Mouse (Mus musculus) ES-E14 (cell line): ENCODE results near the gene Cdc42bpg. TPM values are rescaled to one million over a fixed set of nuclear protein-coding genes. Genes with fewer than 3 reads are reported as not detected.

ENCODE experiments used
- DNase-seq: peaks from one replicate; pipeline ENCODE4 v3.0.0-alpha.2; 2013; ENCODE audit warnings: low read depth, low spot score
- H3K27ac ChIP-seq: 2 replicates; pipeline ENCODE4 v1.5.1; 2012; ENCODE audit warnings: low read depth, mild to moderate bottlenecking, low read length, moderate library complexity, mixed read lengths; ENCODE audit not compliant: poor library complexity, insufficient read depth, severe bottlenecking
- H3K36me3 ChIP-seq: 2 replicates; pipeline ENCODE4 v1.6.1; 2012; ENCODE audit warnings: mild to moderate bottlenecking, low read length, moderate library complexity, mixed read lengths; ENCODE audit not compliant: control insufficient read depth, poor library complexity, insufficient read depth, severe bottlenecking
- H3K4me1 ChIP-seq, 2 experiments: fragments of 150-350 bp in 1 of 2; sonication (generic) in 1 of 2; 2 replicates each; pipeline ENCODE4 v1.6.1; 2012; ENCODE audit warnings: low read length in 2 of 2, mild to moderate bottlenecking in 1 of 2, mixed read lengths in 1 of 2; ENCODE audit not compliant: control insufficient read depth in 2 of 2, insufficient read depth in 2 of 2, poor library complexity in 1 of 2
- H3K4me3 ChIP-seq, 2 experiments: fragments of 150-350 bp in 1 of 2; sonication (generic) in 1 of 2; 2 replicates each; pipeline ENCODE4 v1.5.1; 2012; ENCODE audit warnings: low read length in 2 of 2, low read depth in 1 of 2, mild to moderate bottlenecking in 1 of 2, mixed read lengths in 1 of 2; ENCODE audit not compliant: insufficient read depth in 1 of 2, poor library complexity in 1 of 2, severe bottlenecking in 1 of 2
- H3K9ac ChIP-seq: 2 replicates; pipeline ENCODE4 v1.6.1; 2012; ENCODE audit warnings: low read depth, mild to moderate bottlenecking, low read length, mixed read lengths; ENCODE audit not compliant: poor library complexity, insufficient read depth, severe bottlenecking
- H3K9me3 ChIP-seq: fragments of 150-350 bp; sonication (generic); 2 replicates; pipeline ENCODE4 v1.6.1; 2012; ENCODE audit warnings: low read depth, mild to moderate bottlenecking, low read length; ENCODE audit not compliant: control insufficient read depth, insufficient read depth
- CHD2 ChIP-seq: IDR thresholded peaks from 2 replicates; pipeline ENCODE4 v1.6.1; 2014; ENCODE audit warnings: mild to moderate bottlenecking, low read depth, low read length, inconsistent platforms
- HCFC1 ChIP-seq: IDR thresholded peaks from 2 replicates; pipeline ENCODE4 v1.6.1; 2012; ENCODE audit warnings: low read length, inconsistent platforms, borderline replicate concordance; ENCODE audit not compliant: insufficient read depth
- MAFK ChIP-seq: IDR thresholded peaks from 2 replicates; pipeline ENCODE4 v1.6.1; 2014; ENCODE audit warnings: mild to moderate bottlenecking, low read depth, low read length, inconsistent platforms; ENCODE audit not compliant: insufficient read depth
- ZC3H11A ChIP-seq: IDR thresholded peaks from 2 replicates; pipeline ENCODE4 v1.6.1; 2012; ENCODE audit warnings: low read depth, mild to moderate bottlenecking, inconsistent platforms, low read length, borderline replicate concordance
- ZNF384 ChIP-seq: IDR thresholded peaks from 2 replicates; pipeline ENCODE4 v1.6.1; 2012; ENCODE audit warnings: low read depth, low read length, inconsistent platforms
- in situ Hi-C, 2 experiments: fragments of 600-800 bp; cut with MboI; formaldehyde crosslinking; loops; one replicate each; pipeline ENCODE4 v1.15.1; 2025; ENCODE audit warnings: low sequenced_read_pairs in 2 of 2, inconsistent platforms in 1 of 2; ENCODE audit not compliant: unreplicated experiment in 2 of 2
- total RNA-seq: library from RNA; depleted of rRNA; stranded (reverse); fragments of 300-350 nt; gene quantifications from 2 replicates; pipeline ENCODE4 v1.2.3, GENCODE M21; 2012

The Cdc42bpg gene
- total RNA-seq, 1 experiment, result 35.5 TPM

DNA sequence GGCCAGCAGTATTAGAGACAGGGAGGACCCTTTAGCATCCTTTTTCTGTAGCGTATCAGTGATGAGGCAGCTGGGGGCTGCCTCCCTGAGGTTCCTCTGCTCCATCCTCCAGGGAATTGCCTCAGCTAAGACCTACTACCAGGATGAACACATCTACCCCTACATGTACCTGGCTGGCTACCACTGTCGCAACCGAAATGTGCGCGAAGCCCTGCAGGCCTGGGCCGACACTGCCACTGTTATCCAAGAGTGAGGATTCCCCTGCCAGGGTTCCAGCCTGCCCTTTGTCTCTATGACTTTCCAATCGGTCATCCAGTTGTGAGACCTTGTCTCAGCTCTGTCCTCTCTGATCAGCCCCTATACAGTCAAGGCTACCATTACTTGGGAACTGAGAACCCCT is 31.9 kb downstream of the Cdc42bpg start:
- Histone ChIP-seq H3K27ac (no peak overlapping the region), H3K9me3 (no peaks in the 10 kb centered on the region), H3K36me3 (peaks cover 27% of the 10 kb centered on the region), H3K4me1 (peaks cover 5 to 22% of the 10 kb centered on the region in 2 experiments), H3K4me3 (no peak overlapping the region), H3K9ac (no peak overlapping the region)
- no peak for DNase-seq
- in situ Hi-C loops, result no loop called here
- TF ChIP-seq HCFC1 (no peak), MAFK (no peak), CHD2 (no peak), ZC3H11A (no peak), ZNF384 (no peak)

- Histone ChIP-seq H3K36me3 (peaks cover 27% of the 10 kb centered on the region), H3K27ac (no peak overlapping the region)
Observed at GRCm38 (mm10) chr19:6338716-6339115, 32.5 kb downstream of the Cdc42bpg start.

DNA sequence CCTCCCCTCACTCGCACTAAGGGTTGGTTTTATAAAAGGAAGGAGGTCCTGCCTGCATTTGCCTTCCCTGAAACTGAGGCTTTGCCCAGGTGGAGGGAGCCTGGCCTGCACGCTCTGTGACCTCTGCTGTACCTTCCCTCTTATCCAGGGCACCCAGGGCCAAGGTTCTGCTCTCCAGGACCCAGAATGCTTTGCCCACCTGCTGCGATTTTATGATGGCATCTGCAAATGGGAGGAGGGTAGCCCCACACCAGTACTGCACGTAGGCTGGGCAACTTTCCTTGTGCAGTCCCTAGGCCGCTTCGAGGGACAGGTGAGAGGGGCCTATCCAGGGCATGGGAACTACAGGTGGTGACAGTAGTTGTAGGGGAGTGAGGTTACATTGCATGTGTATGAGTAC is 32.9 kb downstream of the Cdc42bpg start:
- no peak for TF ChIP-seq ZNF384
- TF ChIP-seq ZC3H11A, result no peak
- Histone ChIP-seq H3K9me3 (no peaks in the 10 kb centered on the region), H3K4me1 (peaks cover 2 to 22% of the 10 kb centered on the region in 2 experiments), H3K36me3 (peaks cover 27% of the 10 kb centered on the region), H3K4me3 (no peak overlapping the region), H3K27ac (no peak overlapping the region), H3K9ac (no peak overlapping the region)
- DNase-seq, result no peak
- in situ Hi-C loops, result no loop called here

More at GRCm38 (mm10) chr19:6338716-6339115, 32.5 kb downstream of the Cdc42bpg start:
- Histone ChIP-seq H3K4me3 (no peak overlapping the region), H3K4me1 (peaks cover 5 to 22% of the 10 kb centered on the region in 2 experiments), H3K9ac (no peak overlapping the region), H3K9me3 (no peaks in the 10 kb centered on the region)
- DNase-seq, result no peak
- in situ Hi-C loops, result no loop called here
- TF ChIP-seq MAFK (no peak), ZNF384 (no peak), CHD2 (no peak), HCFC1 (no peak), ZC3H11A (no peak)

DNA sequence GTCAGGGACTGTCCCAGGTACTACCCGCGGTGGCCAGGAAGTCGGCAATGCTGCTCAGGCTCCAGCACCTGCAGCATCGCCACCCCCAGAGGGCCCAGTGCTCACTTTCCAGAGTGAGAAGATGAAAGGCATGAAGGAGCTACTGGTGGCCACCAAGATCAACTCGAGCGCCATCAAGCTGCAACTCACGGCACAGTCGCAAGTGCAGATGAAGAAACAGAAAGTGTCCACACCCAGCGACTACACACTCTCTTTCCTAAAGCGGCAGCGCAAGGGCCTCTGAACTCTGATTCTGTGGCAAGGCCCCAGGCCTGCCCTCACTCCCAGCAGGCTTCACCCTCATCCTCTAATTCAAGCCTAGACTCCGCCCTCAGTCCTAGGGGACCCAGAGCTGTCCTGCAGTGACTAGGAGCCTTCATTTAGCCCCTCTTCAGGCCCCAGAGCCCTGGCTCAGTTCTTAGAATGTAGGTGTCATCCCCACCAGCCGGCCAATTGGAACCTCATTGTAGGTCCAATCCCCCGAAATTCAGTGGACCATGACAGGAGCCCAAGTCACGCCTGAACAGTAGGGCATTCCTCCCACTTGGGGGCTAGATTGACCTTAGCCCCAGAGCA is 33.7 kb downstream of the Cdc42bpg start:
- no peak for DNase-seq
- Histone ChIP-seq H3K9me3 (no peaks in the 10 kb centered on the region), H3K36me3 (peaks cover 27% of the 10 kb centered on the region), H3K4me3 (0 out of 4 replicates have a peak overlapping the region, but pooled peaks of 1 of the 2 experiments have one; percentile 14), H3K4me1 (peaks cover 0 to 22% of the 10 kb centered on the region in 2 experiments; a peak in 3 of 4 replicates), H3K27ac (0 out of 2 replicates have a peak overlapping the region, but pooled peaks have one; percentile 26), H3K9ac (no peak overlapping the region; the same call in 1 of the 2 replicates)
- no peak for TF ChIP-seq CHD2
- TF ChIP-seq HCFC1, result 0 out of 2 replicates have a peak, but pooled peaks have one; percentile 24
- no peak for TF ChIP-seq MAFK
- TF ChIP-seq ZC3H11A, result no peak
- in situ Hi-C loops, result no loop called here
